Mouse (Mus musculus) kidney, adult 2 months (tissue): Measurements from ENCODE around the gene Epb41.

ENCODE experiments used
- CTCF ChIP-seq: fragments of 200-500 bp; conservative IDR thresholded peaks from 2 replicates; pipeline ENCODE4 v1.5.1; 2011; ENCODE audit warnings: low read depth, mild to moderate bottlenecking, control low read depth, low read length, moderate library complexity, mixed read lengths; ENCODE audit not compliant: insufficient read depth, insufficient read length
- POLR2A ChIP-seq: fragments of 200-500 bp; IDR thresholded peaks from one replicate; pipeline ENCODE4 v1.6.1; 2011; ENCODE audit warnings: low read depth, low read length, control low read depth

DNA sequence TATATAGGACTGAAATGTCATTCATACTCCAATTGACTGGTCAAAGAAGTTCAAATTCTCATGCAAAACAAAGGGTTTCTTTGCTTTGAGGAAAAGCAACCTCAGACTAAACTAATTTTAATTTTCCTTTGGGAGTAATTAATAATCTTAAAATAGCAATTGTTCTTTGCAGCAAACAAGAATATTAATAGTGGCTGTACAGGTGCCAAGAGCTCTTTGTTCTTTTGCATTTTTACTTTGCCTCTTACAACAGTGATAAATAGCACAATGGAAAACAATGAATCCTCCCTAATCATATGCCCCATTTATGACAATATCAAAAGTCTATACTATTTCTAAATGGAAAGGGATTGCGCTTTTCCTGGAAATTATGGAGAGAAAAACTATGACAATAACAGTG is 47.3 kb downstream of the Epb41 start:
- TF ChIP-seq POLR2A (no peak), CTCF (no peak)
